Mouse (Mus musculus): ENCODE data around the gene Pofut1.
A peak's percentile ranks its signal among the peaks of the same experiment; 100 is the strongest.

The Pofut1 gene

DNA sequence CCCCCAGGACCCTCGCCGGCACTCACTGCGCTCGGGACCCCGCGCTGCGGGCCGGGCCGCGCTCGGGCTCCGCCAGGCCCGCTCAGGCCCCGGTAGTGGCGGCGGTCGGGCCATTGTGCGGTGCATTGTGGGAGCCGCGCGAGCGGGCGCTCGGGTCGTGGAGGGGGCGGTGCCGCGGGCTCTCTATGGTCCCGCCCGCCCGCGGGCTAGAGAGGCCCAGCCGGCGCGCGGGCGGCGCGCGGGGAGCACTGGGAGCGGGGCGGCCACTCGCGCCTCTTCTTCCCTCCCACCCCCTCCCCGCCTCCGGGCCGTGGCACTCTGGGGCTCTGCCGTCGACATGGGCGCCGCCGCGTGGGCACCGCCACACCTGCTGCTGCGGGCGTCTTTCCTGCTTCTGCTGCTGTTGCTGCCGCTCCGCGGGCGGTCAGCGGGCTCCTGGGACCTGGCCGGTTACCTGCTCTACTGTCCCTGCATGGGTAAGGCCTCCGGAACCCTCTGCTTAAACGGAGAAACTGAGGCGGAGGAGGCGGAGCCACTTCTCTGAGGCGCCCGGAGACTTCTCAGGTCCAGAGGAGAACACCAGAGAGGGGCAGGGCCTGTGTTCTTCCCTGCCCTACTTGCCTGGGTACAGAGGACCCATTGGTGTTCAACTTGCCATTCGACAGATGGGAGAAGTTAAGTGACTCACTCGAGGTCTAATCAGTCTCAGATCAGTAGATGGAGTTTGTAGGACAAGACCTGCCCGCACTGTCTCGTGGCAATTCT is at the start of gene Pofut1, which contains the start of gene Plagl2:
Gene Pofut1 (plus strand): TSS at position 284 of the 765 bp plus-strand sequence.
Gene Plagl2 (minus strand): TSS at position 177 of the 765 bp plus-strand sequence.
- DNase-seq (ENCODE audit: low read depth): peak; percentile 82

DNA sequence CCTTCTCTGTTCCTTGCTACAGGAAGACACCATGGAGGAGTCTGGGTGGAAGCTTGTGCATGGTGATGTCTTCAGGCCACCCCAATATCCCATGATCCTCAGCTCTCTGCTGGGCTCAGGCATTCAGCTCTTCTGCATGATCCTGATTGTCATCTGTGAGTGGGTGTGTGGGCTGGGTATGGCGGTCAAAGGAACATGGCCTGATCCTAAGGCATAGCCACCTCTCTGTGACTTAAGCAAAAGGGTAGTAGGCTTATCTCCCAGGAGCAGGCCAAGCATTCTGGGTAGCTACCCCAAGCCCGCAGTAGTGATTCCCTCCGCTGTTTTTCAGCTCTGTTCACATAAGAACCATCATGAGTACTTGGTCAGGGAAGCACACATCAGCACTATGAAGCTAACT is 47.1 kb upstream of the Pofut1 start:
- peak; percentile 31 for DNase-seq (ENCODE audit: low read depth)

DNA sequence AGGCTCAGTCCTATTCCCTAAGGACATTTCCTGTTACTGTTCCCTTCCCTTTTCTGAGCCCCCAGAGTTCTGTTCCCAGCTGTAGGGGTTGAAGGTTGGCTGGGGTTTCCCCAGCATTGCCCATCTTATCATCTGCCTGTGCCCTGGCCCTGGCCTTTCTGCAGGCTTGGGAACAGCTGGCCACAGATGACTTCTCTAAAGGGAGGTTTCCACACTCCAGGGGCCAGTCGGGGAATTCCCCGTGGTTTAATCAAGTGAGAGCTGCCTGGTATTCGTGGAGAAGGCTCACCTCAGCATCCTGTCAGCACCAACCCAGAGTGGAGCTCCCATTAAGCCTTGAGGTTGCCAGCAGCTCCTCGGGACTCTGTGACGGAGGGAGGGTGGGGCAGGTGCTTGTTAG is 42.8 kb upstream of the Pofut1 start:
- no peak for DNase-seq (ENCODE audit: low read depth)

DNA sequence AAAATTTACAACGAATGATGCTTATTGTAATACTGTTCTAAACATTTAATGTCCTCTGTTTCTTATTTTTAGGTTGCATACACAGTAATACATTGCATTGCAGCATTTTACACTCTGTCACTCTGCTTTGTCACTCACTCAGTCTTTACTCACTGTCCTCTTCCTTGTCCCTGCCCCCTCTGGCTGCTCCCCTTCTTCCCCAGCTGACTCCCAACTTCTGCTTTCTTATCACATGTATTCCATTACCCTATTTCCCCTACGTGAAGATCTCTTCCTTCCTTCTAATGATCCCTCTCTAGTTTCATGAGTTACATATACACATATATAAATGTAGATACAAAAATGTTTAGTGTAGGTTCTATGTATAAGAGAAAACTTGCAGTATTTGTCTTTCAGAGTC is 42.2 kb upstream of the Pofut1 start:
- DNase-seq (ENCODE audit: low read depth): no peak

DNA sequence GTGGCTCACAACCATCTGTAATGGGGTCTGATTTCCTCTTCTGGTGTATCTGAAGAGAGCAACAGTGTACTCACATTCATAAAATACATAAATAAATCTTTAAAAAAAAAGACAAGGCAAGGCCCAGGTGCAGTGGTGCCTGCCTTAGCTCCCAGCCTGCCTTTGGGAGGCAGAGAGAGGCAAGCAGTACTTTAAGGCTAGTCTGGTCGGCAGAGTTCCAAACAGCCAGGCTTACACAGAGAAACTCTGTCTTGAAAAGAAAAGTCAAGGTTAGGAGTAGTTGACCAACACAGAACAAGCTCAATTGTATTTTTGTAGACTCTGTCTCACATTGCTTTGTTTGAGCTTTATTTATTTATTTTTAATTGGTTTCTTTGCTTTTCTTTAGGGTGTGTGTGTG is 38.6 kb upstream of the Pofut1 start:
- DNase-seq (ENCODE audit: low read depth): no peak

DNA sequence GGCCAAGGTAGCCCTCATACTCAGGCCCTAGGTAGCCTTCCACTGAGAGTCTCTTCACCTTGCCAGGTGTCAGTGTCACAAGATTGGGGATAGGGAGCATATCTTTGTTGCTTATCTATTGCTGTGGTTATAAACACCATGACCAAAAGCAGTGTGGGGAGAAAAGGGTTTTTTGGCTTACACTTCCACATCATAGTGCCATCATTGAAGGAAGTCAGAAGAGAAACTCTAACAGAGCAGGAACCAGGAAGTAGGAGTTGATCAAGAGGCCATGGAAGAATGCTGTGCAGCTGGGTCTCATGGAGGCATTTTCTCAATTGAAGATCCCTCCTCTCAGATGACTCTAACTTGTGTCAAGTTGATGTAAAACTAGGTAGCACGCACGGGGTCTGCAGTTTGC is 33.2 kb upstream of the Pofut1 start:
- no peak for DNase-seq (ENCODE audit: low read depth)

DNA sequence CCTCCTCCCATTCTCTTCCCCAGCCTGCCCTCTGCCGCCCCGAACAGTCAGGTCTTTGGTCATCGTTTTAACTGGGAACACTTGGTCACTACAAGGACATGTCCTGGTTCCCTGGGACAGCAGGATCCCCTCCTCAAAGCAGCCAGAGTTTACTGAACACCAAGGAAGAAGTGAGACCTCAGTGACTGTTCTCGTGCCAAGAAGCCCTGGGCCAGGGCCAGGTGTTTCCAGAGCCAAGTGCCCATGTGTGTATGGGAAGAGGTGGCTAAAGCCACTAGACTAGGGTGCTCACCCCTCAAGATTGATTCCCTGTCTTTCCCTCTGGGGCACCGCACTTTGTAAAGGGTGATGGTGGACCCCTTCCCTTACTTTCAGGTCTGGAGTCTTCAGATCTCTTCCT is 32.0 kb upstream of the Pofut1 start:
- DNase-seq (ENCODE audit: low read depth): no peak

DNA sequence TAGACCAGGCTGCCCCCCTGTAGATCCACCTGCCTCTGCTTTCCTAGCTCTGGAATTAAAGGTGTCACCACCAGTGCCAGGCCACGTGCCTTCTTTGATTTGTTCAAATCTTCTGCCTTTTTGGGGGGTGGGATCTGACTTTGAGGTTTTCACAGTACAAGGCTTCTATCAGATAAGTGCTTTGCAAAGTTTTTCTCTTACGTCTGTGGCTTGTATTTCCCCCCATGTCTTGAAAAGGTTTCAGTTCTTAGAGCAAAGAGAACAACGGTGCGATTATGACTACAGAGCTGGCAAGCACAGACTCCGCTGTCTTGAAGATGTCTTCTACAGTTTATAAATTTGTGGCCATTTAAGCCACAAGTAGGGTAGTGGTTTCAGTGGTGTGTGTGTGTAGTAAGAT is 29.9 kb upstream of the Pofut1 start:
- DNase-seq (ENCODE audit: low read depth): no peak

DNA sequence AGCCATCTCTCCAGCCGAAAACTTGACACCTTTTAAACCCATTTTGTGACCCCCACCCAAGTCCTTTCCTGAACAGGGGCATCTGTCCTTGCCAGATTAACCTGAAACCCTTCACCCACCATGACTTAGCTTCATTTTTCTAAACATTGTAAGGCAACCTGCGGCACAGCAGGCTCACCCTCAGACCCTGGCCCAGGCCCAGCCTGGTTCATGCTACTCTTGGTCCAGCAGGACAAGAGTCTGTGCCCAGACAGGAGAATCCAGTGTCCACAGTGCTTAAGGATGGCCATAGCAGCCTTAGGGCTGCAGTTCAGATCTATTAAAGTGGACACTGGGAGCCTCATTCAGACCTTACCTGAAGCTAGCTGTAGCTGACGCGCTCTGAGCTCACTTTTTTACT is 28.0 kb upstream of the Pofut1 start:
- no peak for DNase-seq (ENCODE audit: low read depth)

DNA sequence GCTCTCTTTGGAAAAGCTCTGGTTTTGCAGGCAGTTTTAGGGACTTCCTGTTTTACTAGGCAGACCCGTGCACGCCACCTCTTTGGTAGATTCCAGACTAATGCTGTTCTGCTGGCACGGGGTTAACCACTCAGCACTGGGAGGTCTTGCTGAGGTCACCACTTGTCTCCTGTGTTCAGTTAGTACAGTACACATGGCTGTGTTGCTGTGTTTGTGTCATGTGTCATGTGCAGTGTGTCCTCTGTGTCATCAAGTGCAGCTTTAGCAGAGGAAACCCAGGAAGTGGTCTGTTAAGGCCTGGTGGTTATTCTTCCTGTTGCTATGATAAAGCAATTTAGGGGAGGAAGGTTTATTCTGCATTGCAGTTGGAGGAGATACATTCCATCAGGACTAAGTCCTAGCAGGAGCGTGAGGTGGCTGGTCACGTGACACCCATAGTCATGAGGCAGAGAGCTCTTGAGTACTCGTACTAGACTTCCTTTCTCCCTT is 26.5 kb upstream of the Pofut1 start:
- DNase-seq (ENCODE audit: low read depth): no peak

DNA sequence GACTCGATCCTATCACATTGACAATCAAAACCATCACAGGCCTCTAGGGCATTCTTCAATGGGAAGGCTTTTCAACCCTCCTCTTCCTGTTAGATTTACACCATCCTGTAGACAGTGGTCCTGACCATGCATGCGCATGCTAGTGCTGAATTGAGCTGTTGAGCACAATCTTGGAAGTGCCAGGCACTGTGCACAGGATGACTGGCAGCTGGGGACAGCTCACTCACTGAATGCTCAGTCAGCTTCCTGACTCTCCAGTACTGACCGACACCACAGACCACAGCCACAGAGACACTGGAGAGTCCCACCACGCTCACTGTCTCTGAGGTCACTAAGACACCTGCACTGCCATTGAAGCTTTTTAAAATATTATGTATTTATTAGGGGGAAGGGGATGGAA is 25.9 kb upstream of the Pofut1 start:
- no peak for DNase-seq (ENCODE audit: low read depth)

DNA sequence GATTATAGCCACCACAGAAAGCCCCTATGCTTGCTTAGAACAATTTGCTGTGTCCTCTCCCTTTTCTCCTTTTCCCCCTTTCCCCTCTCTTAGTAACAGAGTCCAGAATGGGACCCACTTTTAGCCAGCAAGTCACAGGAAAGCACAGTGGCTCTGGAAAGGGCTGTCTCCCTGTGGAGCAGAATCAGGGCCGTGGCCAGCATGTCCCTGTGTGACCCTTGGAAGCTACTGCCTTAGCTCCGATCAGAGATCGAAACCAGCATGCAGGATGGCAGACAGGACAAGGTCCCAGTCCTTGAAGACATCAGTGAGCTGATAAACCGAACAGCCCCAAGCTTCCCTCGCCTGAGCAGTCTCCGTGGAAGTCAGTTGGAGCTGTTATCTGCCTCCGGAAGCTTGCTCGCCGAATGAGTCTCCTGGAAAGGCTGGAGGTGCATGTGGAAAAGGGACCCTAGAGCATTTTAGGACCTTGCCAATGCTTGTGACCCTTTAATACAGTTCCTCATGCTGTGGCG is 23.4 kb upstream of the Pofut1 start:
- DNase-seq (ENCODE audit: low read depth): no peak

DNA sequence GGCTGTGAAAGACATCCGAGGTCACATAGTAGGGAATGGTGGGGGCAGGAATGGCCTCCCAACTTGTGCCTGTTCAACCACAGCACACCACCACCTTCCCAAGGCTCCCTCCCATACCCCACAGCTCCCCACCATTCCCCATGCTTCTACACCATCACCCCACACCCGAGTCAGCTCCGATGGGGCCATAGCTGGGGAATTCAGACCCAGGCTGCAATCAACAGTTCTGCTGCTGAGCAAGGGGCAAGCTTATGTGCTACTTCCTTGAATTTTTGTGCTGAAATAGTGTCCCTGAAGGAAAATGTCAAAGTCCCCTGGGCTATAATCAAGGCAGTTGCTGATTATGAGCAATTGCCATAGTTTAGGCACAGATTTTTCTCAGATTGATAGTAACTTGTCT is 22.8 kb upstream of the Pofut1 start:
- no peak for DNase-seq (ENCODE audit: low read depth)

DNA sequence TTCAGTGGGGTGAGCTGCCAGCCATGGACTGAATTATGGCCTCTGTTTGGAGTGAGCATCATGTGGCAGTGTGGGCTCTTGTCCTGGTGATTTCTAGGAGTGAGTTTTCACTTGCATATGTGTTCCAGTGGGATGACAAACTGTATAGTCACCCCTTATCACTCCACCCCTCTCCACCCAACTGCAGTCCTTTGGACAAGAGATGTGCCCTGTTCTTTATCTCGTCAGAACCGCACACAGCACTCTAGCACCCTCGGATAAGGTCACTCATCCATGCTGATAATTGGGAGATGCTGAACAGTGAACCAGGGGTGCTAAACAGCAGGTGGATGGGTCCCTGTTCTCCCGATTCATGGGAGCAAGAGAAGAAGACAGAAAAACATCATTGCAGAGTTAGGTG is 19.7 kb upstream of the Pofut1 start:
- peak; percentile 55 for DNase-seq (ENCODE audit: low read depth)

DNA sequence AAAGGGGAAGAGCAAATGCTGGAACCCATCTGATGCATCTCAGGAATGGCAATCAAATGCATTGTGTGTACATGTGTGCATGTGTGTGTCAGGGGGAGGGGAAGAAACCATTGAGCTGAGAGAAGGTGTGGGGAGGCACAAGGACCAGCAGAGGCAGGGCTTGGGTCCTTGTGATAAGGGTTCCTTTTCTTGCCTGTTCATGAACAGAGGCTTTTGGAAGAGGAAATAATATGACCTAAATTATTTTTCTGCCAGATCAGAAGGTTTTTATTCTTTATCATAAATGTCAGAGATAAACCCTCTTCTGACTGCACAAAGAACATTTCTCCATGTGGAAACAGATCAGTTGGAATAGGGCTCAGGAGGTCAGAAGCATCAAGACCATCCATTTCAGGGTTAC is 19.2 kb upstream of the Pofut1 start:
- peak; percentile 56 for DNase-seq (ENCODE audit: low read depth)

DNA sequence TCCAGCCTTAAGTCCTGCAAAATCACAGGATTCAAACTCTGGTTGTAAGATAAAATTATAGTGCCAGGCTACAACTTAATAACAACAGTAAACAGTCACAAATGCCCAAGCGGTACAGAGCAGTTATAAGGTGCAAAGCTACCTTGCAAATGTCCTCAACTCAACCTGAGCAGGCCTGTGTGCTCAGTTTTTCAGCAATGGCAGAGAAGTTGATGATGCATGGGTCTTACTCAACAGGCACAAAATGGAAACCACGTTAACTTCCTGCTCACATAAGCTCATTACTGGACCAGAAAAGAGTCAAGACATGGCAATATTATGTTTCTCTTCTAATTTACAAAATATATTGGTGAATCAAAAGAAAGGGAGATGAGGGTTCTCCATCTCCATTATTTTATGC is 18.8 kb upstream of the Pofut1 start:
- DNase-seq (ENCODE audit: low read depth): no peak

DNA sequence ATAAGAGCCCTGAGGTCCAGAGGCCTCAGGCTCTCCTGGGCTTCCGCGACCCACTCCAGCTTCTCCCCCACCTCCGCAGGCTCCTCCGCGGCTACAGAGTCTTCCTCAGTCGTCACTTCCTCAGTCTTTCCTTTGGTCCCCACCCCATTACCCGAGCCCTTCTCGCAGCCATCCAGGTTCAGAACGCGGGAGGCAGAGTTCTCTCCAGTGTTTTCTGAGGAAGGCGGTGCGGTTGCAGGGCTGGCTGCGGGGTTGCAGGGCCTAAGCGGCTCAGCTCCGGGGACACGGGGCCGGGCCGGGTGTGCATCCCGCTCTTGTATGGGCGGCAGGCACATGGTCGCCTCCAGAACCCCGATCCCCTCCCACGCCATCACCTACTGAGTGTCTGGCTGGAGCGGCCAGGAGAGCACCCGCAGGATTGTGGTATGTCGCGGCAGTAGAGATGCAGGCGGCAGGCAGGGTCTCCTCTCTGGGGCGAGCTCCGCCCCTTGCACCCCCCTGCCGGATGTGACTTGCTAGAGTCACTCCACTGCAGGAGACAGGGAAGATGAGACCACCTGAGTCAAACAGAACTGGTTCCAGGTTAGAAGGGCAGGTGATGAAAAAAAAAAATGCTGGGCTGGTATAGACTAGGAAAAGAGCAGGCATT is 16.3 kb upstream of the Pofut1 start, which contains the start of gene Tspyl3:
Gene Tspyl3 (minus strand): TSS at position 496 of the 649 bp plus-strand sequence.
- DNase-seq (ENCODE audit: low read depth): no peak

DNA sequence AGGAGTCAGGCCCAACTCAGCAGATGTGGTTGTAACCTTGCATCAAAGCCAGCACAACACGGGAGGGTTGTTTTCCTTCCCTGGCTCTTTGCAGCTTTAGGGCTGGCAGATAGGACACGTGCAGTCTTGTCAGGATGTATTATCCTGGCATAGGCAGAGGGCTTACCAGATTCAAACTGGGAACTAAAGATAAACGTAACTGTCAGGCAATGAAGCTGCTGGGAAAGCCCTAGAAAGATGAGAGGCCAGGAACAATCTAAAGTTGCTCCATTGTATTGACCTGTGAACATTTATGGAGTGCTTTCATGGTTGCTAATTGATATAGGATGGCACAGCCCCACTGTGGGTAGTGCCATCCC is 15.8 kb upstream of the Pofut1 start:
- no peak for DNase-seq (ENCODE audit: low read depth)

DNA sequence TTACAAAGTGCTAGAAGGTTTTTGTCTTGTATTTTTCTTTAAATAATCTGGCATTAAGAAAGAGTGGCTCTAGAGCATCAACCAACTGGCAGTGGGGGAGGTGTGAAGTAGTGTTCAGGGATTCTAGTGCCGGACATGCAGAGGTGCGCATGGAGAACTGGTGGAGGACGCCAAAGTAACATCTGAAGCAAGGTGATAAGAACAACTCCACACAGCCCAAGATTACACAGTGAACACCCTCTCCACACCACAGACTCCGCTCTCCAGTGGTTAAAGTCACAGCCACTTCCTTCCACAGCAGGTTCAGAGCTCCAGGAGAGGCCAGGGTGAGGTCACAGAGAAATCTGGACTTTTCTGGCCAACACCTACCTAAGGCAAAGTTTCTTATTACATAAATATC is 13.4 kb upstream of the Pofut1 start:
- peak; percentile 55 for DNase-seq (ENCODE audit: low read depth)

DNA sequence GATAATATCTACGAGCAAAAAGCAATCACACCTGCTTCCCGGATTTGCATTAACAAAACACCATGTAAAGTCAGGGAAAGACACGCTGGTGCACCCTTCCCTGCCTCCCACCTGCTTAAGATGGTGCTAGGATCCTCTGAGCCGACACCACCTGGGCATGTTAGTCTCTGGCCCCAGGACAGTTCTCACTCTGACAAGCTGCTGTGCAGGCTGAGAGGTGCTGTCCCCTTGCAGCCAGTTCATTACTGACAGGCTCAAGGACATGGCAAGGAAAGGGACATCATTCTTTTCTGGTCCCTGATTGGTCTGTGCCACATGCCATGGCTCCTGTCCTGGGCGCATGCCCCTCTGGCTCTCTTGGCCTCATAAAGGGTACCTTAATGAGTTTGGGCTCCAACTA is 12.8 kb upstream of the Pofut1 start:
- no peak for DNase-seq (ENCODE audit: low read depth)

DNA sequence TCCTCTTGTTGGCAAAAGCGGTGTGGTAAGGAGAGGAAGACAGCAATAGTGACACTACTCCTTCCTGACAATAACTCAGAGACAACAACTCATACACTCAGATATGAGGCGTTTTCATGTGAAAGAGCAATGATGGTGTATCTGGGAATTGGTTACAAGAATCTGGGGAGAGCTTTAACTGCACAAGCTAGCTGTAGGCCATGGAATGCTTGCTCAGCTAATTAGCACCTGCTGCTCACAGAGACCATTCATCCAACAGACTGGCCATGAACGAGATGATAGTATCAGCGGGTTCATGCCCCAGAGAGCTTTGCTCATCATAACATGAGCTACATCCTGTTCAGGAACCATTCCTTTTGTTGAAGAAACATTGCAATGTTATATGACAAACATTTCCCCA is 4.1 kb upstream of the Pofut1 start:
- no peak for DNase-seq (ENCODE audit: low read depth)

DNA sequence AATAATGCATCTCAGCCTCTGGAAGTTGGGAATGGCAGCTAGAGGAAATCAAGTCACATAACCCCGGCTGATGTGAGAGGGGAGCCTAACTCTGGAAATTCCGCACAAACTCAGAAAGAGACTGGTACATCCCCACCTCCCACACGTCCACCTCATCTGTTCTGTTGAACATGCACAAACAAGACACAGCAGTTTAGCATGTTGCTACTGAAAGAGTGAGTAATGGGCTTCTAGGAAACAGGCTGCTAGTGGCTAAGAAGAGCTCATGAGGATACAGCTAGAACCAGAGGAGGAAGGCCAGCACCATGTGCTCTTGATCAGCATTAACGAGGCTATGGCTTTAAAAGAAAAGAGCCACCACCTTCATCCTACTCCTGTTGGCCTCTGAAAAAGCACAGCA is 3.4 kb upstream of the Pofut1 start:
- no peak for DNase-seq (ENCODE audit: low read depth)

DNA sequence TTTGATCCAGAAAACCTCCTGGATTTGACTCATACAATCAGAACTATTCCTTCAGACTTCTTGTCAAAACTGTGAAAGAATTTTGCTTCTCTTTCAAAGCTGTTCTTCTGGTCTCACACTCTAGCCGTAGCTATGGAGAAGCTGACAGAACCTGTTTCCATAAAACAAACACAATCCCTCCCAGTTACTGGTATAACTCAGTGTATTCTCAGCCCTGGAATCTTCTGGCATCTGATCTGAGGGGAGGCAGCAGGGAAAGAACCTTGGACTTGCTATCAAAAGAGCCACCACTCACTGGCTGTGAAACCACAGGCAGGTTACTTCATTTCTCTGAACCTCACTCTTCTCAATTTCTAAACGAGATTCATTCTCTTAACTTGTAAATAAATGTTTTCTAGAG is 2.9 kb upstream of the Pofut1 start:
- DNase-seq (ENCODE audit: low read depth): no peak

Measured in c-Kit-positive CD71-positive TER-119-negative erythroid progenitor cells, embryonic 14.5 days (primary cell).